Mouse (Mus musculus): ENCODE data around the gene Mbnl1. TPM values are rescaled to one million over a fixed set of nuclear protein-coding genes. Genes with fewer than 3 reads are reported as not detected.
A peak's percentile ranks its signal among the peaks of the same experiment; 100 is the strongest.

The Mbnl1 gene
- polyA plus RNA-seq, 1 experiment from 2014 or later, result 235 TPM

DNA sequence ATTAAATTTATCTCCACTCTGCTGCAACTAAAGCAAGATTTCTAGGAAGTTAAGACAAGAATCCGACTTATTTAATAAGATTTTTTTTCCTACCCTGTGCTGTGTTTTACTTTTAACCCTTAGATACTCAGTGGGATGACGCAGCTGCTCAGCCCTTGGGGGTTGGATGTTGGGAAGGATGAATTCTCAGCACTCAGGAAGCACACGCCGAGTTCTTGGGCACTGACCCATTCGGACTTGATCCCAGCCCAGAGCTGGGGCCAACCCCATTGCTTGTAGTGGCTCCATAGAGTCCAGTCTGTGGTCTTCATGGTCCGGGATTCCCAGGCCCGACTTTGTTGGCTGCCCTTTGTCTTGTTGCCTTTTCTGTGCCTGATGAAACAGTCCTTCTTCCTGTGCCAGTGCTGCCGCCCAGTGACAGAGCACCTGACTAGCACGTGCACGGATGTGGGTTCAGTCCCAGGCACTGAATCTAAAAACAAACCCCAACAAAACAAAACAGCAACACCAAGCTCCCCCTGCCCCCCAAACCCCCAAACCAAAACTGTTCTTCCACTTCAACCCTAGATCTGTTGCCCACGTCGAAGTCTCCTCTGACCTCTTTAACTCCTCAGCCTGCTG, 43.5 kb downstream of the Mbnl1 start:
- DNase-seq (ENCODE audit: low spot score), result peak; percentile 91

DNA sequence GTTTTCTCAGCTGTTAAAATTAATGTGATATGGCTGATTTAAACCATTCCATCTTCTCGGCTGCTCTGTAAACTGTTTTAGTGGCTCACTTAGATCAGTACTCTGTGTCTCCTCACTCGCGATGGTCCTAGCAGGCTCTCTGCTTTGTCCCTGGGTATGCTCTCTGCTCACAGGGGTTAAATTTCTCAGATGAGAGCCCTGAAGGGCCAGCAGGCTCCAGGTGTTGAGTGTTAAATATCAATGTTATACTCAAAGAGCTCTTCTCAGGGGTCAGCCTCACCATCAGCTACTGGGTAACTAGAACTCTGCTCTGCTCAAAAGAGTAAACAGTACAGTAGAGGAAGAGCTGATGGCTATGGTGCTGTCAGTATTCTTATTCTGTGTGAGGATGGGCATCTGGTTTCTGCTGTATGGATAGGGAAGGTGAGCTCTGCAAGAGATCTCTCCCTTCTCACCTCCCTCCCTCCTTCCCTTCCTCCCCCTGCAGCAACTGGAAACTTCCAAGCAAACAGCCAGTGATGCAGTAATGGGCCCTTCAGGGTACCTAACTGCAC, 44.7 kb downstream of the Mbnl1 start:
- DNase-seq (ENCODE audit: low spot score), result no peak

DNA sequence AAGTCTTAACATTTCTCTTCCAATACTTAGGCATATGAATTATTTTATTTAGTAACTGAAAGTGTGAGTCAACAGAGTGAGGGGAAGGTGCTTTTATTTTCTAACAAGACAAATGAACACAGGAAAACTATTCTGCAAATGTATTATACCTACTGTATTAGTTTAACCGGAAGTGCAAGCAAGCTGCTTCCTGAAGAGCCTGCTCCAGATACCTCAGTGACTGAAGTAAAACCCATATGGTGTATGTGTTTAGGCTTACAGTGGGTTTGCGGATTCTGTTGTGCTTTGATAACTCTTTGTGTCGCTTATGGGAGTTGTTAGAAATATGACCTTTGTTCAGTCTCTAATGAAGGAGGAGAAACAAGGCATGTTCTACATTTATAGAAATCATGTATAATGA, 46.7 kb downstream of the Mbnl1 start:
- DNase-seq (ENCODE audit: low spot score), result no peak

DNA sequence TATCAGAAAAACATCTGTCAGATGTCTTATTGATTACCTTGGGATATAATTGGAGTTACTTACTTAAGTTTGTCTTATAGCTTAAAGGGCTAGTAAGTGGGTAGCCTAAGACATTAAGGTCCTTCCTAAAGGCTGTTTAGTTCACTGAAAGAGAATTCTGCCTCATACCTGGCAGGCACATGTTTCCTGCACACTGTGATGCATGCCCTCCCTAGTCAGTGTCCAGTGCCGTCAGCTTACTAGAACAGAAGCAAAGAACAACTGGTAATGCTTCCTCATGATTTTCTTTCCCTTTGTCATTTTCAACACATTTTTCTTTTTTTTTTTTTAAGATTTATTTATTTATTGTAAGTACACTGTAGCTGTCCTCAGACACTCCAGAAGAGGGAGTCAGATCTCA, 51.5 kb downstream of the Mbnl1 start:
- no peak for DNase-seq (ENCODE audit: low spot score)

DNA sequence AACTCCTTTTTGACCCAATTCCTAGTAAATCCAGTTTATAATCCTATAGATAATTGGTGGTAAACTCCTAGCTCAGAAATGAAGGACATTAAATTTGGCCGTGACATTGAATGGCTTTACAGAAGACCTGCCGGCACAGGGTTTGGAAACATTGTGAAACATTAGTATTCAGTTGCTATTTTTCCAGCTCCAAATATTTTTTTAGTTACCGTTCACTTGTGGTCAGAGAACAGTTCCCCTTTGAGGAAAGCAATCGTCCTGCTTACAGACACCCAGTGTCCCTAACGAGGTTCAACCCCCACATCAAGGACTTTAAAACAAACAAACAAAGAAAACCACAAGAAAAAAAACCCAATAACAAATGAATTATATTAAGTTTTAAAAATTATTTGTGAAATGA, 58.7 kb downstream of the Mbnl1 start:
- DNase-seq (ENCODE audit: low spot score), result no peak

DNA sequence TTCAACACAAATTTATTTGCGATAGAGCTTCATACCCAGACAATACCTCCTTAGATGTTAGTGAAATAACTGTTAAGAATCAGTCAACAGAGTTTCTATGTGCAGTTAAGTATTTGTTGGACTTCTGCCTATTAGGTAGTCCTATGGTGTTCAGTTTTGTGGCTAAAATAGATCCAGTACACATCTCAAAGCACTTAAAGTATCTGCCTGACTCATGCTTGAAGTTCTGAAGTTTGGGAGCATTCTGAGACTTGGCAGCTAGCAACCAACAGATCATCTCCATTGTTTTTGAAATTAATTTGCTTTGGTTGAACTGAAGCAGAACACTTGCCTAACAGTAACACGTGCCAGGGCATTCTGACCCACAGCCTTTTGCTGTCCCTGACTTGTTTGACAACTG, 59.2 kb downstream of the Mbnl1 start:
- no peak for DNase-seq (ENCODE audit: low spot score)

DNA sequence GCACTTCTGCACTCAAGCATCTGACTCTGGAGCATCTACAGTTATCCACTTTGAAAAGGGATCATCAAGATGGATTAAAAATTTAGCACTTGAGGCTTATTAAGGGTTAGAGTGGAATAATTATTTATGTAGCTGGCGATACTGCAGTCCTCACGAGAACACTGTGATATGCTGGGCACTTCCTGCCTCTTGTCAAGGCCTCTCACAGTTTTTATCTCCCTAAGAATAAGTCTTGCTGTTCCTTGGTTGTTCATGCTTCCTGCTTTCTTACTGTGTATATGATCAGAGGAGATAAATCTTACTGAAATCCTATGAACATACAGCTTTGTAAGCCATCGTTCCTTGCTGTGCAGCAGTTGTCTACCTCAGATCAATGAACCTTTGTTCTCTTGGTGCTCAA, 62.6 kb downstream of the Mbnl1 start:
- DNase-seq (ENCODE audit: low spot score), result no peak

DNA sequence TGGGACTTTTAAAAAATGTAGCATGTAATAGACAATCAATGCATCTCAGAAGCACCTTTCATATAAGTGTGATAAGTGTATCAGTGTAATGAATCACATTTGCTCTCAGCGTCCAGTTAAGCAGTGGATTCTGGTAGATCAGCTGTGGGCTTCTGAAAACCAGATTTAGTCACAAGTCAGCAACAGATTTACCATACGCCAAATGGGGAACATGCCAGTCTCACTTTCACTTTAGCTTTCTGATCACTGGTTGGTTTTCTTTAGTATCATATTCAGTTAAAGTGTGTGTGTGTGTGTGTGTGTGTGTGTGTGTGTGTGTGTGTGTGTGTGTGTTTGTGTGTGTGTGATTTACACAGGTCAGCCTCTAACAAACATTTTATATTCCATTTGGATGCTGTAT, 64.4 kb downstream of the Mbnl1 start:
- no peak for DNase-seq (ENCODE audit: low spot score)

DNA sequence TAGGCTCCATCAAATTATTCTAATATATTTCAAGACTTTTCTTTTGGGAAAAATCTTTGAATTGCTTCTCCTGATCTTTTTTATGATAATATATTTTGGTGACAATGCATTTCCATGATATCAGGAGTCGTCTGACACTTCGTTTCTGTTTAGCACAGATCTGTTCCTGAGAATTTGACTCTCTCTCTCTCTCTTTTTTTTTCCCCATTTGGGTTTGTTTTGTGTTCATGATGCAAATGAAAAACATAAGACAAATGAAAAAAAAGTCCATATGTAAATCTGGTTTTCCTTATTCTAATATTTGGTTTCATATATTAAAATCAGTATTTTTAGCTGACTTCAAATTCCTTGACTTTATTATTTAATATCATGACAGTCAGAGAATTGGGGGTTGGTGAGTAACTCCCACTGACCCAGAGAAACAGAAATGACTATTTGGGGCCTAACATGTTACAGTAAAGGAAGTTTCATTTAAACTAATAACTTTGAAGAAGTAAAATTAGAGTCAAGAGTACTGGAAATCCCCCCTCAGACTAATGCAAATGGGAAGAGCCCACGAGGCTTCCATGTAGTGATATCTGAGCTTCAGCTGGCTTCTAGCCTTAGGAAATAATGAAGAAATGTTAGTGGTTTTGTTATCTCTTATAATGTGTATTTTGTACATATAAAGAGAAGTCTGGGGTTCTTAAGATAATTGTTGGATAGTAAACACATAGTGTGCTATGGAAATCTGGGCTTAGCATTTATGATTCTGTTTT, 65.8 kb downstream of the Mbnl1 start:
- DNase-seq (ENCODE audit: low spot score), result no peak

DNA sequence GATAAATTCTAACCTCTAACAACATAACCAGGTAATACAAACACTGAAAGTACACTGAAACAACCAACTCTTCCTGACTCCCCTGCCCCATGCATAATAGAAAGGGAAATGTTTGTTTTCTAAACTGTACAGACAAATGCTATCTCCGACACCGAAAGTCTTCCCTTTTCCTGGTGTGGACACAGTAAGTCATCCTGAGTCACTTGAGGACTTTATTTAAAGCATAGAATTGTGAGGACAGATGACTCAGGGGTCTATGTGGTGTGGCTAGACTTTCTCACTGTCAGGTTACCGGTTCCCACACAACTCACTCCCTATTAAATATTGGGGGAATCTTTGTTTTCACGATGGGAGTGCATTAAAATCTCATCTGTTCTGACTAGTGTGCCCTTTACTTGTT, 68.5 kb downstream of the Mbnl1 start:
- no peak for DNase-seq (ENCODE audit: low spot score)

DNA sequence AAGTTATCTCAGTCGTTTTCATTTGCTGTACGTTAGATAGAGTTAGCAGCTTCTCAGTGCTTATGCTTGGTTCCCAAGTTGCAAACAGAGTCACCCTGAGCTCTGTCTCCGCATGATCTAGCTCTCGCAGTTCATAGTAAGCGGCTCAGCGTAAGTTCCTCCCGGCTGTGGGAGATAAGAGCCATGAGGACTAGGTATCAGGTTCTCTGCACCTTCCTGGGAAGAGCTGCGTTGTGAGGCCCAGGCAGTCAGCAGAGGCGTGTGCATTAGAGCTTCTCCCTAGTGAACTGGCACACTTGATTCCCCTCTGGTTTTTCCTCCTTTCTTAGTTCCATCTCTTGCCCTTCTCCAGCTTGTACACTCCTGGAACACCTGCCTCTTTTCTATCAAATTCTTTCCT, 73.6 kb downstream of the Mbnl1 start:
- no peak for DNase-seq (ENCODE audit: low spot score)

DNA sequence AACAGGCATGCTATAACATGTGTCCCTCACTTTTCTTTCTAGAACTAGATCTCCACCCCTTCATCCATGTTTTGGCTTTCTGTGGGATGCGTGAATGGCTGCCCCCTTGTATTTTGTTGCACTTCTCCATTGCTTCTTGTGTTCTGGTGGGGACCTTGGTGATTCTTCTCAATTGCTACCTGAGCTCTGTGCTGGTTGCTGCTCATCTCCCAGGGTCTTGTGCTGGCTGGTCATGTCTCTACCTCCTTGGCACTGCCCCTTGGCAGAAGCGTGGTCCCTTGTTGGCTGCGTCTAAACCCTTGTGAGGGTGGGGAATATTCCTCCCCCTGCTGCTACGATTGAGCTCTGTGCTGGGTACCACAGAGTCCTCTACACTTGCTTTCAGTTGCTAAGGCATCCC, 74.3 kb downstream of the Mbnl1 start:
- no peak for DNase-seq (ENCODE audit: low spot score)

DNA sequence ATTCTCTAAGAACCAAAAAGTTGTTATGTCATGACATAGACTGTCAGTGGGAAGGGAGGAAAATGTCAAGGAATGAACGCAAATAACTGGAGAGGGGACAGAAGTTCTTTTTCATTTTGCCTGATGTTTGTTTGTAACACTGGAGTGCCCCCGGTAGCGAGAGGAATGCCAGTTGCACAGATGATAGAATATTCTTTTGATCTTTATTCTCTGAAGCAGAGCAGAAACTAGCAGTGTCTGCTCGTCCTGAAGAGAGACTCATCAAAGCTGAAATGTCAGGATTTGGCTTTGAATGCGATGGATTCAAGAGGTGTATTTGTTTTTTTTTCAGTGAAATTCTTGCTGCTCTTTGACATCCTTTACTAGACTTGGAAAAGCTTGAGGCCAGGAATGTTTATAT, 77.9 kb downstream of the Mbnl1 start:
- no peak for DNase-seq (ENCODE audit: low spot score)

DNA sequence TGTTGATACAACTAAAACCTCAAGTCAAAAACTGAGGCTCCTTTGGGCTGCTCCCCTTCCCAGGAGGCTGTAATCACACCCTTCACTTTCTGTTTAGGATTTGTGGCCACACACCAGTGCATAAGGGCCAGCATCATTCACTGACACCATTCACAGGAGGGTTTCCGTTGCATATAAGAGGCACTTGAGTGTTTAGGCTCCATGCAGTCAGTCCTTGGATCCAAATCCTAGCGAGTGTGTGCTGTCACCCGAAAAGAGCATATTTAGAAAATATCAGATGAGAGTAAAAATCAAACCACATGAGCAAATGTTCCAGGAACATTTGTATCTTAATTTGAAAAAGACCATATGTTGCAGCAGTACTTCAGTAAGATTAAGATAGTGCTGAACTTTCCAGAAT, 79.0 kb downstream of the Mbnl1 start:
- DNase-seq (ENCODE audit: low spot score), result no peak

DNA sequence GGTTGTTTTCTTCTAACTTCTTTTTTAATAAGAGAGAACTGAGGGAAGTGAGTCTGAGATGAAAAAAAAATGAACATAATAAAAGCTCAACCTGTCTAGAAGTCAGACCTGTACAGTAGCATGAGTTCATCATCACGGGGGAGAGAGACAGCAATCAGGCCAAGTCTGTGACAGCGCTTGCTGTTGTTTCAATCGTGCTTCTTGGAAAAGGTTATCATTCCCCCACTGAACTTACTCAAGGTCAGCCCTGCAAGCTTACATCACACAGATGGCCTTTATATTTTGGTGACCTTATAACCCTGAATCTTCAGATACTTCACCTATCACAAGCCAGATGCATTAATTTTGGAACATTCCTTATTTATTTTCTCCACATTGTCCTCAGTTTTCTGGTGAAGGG, 80.4 kb downstream of the Mbnl1 start:
- no peak for DNase-seq (ENCODE audit: low spot score)

DNA sequence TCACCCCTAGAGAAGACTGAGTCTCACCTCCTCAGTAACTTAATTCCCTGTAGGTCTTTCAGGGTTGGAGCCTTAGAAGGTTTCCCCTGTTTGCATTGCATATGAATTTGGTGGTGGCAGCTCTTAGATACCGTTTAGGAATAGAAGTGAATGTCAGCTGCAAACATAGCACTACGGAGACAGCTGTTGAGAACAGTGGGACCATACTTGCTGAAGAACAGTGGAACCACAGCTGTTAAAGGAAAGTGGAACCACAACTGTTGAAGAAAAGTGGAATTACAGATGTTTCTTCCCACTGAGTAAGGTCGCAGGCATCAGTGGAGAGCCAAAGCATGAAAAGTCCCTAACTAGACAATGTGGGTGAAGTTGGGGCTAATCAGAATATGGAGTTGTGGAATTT, 84.0 kb downstream of the Mbnl1 start:
- no peak for DNase-seq (ENCODE audit: low spot score)

DNA sequence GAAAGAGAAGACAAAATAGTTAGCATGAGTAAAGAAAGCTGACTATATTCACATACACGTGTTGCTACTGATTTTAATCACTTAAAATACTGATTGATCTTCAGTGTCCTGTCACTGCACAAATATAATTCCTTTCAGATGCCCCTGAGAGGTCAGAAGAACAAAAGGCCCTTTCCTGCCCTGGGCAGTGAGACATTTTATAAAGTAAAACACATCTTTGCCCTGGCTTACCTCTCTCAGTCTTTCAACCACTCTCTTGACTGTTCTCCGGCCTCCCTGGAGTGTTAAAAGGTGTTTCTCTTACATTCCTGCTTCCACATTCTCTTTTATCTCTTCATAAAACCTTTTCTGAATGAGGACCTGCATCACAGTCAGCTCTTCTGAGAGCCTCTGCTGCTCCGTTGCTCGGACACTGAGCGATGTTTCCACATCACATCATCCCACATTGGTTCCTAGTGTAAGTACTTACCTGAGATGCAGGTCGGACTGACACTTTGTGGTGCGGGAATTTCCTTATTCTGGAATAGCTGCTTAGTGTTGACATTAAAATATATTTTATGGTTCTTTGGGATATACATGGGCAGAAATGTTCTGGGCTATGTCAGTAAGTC, 85.7 kb downstream of the Mbnl1 start:
- DNase-seq (ENCODE audit: low spot score), result no peak

DNA sequence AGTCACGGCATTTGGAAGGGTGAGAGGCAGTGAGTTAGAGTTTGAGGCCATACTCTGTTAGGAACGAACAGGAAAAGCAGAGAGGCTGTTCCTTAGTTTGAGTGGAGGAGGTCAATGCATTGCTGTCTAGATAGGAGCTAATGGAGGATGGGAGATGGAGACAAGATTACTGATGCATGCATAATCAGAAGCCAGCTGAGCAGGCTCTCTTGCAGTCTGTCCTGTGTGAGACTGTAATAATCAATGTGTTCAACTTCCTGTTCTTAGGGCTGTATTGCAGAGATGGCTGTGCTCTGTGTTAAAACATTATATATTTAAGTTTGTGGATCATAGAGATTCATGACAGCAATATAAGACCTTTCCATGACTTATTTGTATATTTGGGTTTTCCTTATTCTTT, 87.1 kb downstream of the Mbnl1 start:
- DNase-seq (ENCODE audit: low spot score), result no peak

DNA sequence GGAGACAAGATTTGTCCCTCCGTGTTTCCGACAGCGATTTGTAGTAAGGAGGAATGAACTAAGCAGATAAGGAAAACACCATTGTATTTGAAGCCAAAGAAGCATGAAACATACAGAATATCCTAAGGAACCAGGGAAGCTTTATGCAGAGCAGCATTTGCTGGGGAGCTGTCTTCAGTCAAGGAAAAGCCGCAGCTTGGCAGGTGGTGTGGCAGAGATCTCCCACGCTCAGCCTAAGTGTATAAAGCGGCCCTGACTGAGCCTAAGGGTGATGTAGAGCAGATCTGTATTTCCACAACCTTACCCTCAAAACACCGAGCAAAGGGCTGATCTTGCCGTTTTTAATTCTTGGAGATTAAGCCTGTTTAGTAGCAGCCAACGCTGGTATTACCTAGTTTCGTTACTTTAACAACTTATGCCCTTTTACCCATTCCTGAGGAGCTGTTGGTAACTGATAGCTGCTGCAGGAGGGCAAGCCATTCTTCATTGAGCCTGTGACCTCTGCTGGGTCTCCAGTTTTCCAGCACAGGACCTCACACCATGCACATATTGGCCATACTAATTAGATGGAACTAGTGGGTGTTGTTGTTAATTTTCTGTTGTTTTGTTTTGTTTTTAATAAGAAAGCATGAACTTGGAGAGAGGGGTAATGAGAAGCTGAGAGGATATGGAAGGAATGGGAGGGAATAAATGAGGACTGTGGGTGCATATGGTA, 91.1 kb downstream of the Mbnl1 start:
- no peak for DNase-seq (ENCODE audit: low spot score)

DNA sequence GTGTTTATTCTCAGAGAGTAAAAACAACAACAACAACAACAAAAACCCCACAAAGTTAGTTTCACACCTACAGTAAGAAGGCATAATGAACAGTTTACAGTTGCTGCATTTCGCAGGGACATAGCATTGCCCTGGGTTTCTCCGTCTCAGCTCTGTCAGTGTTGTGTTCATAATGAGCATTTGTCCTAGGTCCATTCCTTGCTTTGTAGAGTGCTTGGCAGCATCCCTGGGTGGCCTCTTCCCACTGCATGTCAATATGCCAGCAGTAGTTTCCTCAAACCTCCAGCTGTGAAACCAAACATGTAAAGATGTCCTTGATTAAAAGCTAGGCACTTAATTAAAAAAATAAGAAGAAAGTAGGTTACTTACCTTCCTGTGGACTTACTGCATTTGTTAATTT, 91.6 kb downstream of the Mbnl1 start:
- DNase-seq (ENCODE audit: low spot score), result no peak

DNA sequence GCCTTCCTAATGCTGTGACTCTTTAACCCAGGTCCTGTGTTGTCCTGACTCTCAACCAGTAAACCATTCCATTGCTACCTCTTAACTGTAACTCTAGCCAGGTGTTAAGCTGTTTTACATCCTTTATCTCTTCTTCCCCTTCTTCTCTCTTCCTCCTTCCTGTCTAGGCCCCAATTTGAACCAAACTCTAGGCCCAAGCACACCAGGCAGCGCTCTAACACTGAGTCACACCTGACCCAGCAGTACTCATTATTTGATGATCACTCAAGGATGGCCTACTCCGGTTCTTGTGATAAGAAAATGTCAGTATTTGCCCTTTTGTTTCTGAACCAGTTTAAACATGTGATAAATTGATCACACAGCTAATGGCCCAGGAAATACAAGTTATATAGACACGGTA, 92.6 kb downstream of the Mbnl1 start:
- DNase-seq (ENCODE audit: low spot score), result no peak

DNA sequence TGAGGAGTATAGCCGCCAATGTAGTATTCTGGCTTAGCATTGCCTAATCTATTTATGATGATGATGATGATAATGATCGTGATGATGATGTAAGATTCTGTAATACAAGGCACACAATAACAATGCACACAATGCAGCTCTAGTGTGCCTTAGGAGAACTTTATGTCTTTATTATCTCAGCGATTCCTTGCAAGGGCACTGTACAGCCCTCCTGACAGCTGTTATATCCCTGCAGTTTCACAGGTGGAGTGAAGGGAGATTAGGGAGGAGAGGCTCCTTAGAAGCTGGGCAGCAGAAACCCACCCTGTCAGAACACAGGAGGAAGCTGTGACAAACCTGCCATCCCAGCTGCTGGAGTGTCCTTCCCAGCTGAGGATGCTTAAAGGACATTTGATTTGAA, 93.3 kb downstream of the Mbnl1 start:
- DNase-seq (ENCODE audit: low spot score), result no peak
